Mouse (Mus musculus) G1E (cell line): ENCODE results near the gene Mtm1. TPM values are rescaled to one million over a fixed set of nuclear protein-coding genes. Genes with fewer than 3 reads are reported as not detected.
"Not testable (repeated sequence)": the region's sequence is repeated elsewhere in the genome, so short reads cannot be mapped to it uniquely, and the experiment has no call there.

ENCODE experiments used
- ATAC-seq: 2 replicates; pipeline ENCODE4 v1.8.0; 2016; ENCODE audit warnings: mild to moderate bottlenecking; ENCODE audit not compliant: insufficient number of reproducible peaks, poor library complexity, low FRiP score, severe bottlenecking; ENCODE audit errors: extremely low read depth
- DNase-seq: peaks from one replicate; pipeline ENCODE4 v3.0.0; 2012; ENCODE audit warnings: low spot score
- H3K27me3 ChIP-seq: 2 replicates; pipeline ENCODE4 v1.6.1; 2012; ENCODE audit warnings: mild to moderate bottlenecking, low read length, inconsistent platforms; ENCODE audit not compliant: insufficient read depth
- H3K36me3 ChIP-seq: replicated peaks from 2 replicates; pipeline ENCODE3; 2012; ENCODE audit warnings: mild to moderate bottlenecking, inconsistent platforms
- H3K4me1 ChIP-seq: 2 replicates; pipeline ENCODE4 v1.6.1; 2012; ENCODE audit warnings: low read depth, low read length, inconsistent platforms, mixed read lengths; ENCODE audit not compliant: insufficient read depth
- H3K4me3 ChIP-seq: 2 replicates; pipeline ENCODE4 v1.5.1; 2012; ENCODE audit warnings: low read depth, mild to moderate bottlenecking, inconsistent platforms, low read length, moderate library complexity, mixed read lengths
- H3K9me3 ChIP-seq: replicated peaks from 2 replicates; pipeline ENCODE4 v1.6.1; 2012; ENCODE audit warnings: inconsistent platforms
- CTCF ChIP-seq: IDR thresholded peaks from 2 replicates; pipeline ENCODE4 v1.5.1; 2012; ENCODE audit warnings: low read depth, low read length, inconsistent platforms, mixed read lengths
- GATA1 ChIP-seq: IDR thresholded peaks from 2 replicates; pipeline ENCODE4 v1.6.1; 2012; ENCODE audit warnings: borderline replicate concordance, low read length, inconsistent platforms, mixed read lengths
- GATA2 ChIP-seq: IDR thresholded peaks from 2 replicates; pipeline ENCODE4 v1.6.1; 2012; ENCODE audit warnings: low read depth, low read length, inconsistent platforms, borderline replicate concordance
- POLR2AphosphoS5 ChIP-seq: IDR thresholded peaks from 2 replicates; pipeline ENCODE4 v1.6.1; 2012; ENCODE audit warnings: low read depth, low read length, inconsistent platforms; ENCODE audit not compliant: insufficient replicate concordance
- TAL1 ChIP-seq: conservative IDR thresholded peaks from 2 replicates; pipeline ENCODE4 v1.6.1; 2012; ENCODE audit warnings: low read depth, low read length, inconsistent platforms, mixed read lengths
- polyA plus RNA-seq: library from polyadenylated mRNA; stranded (reverse); fragments of >175 nt; gene quantifications from 2 replicates; pipeline ENCODE4 v1.2.3, GENCODE M21; 2012
- total RNA-seq, 2 experiments: library from RNA; stranded (forward) in 1 of 2; stranded (reverse) in 1 of 2; fragments of 200-1000 nt in 1 of 2; fragments of >200 nt in 1 of 2; fragmentation: Nextera tagmentation in 1 of 2; gene quantifications; 2 replicates each; pipeline ENCODE4 v1.2.3; 2014 to 2017

Gene Mtm1
- total and polyA plus RNA-seq, 3 experiments, result 0.64 to 37.9 (median 18.5) TPM

DNA sequence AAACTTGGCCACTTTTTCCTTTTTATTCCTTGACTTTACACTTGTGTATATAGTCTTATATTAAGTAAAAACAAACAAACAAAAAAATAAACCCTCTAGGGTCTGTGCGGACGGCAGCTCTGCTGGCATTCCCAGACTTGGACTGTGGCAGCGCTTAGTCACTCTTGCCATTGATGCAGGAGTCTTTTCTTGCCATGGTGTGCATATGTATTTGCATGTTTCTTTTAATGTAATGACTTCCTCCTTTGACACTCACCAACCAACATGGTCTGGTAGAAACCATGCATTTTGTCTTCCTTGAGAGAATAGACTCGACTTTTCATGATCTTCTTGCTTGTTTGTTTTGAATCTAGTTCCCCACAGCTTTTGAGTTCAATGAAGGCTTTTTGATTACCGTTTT, 91.6 kb downstream of the Mtm1 start:
- DNase-seq (no peak), ATAC-seq (no peak)
- TF ChIP-seq TAL1 (no peak), CTCF (no peak), GATA2 (no peak), POLR2AphosphoS5 (no peak), GATA1 (no peak)
- Histone ChIP-seq H3K4me3 (no peak overlapping the region), H3K4me1 (no peaks in the 10 kb centered on the region), H3K9me3 (no peaks in the 10 kb centered on the region), H3K36me3 (peaks cover 6% of the 10 kb centered on the region), H3K27me3 (no peaks in the 10 kb centered on the region)

DNA sequence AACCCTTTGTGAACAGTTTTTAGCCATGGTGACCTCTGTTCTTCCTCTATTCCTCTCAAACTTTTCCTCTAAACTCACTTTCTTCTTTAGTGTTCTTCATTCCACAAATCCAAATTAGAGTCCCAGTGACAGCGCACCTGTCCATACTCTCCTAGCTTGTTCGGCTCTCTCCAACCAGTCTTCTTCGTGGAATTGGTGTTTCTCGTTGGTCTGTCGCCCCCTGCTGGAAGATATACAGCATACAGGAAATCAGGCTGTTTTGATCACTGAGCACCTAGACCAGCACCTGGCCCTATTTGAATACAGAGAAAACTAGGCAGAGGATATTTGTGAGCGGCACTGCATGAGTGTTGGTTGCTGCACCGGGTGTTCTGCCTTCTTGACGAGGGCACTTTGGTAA, 100.7 kb downstream of the Mtm1 start:
- no peaks in the 10 kb centered on the region for H3K27me3 ChIP-seq
- no peak overlapping the region for H3K4me3 ChIP-seq
- DNase-seq, result no peak
- peak; percentile 23; the same call in 1 of the 2 replicates for TF ChIP-seq CTCF
- no peak for TF ChIP-seq TAL1
- H3K9me3 ChIP-seq, result no peaks in the 10 kb centered on the region
- no peak for ATAC-seq
- H3K36me3 ChIP-seq, result peaks cover 5% of the 10 kb centered on the region
- no peaks in the 10 kb centered on the region for H3K4me1 ChIP-seq

DNA sequence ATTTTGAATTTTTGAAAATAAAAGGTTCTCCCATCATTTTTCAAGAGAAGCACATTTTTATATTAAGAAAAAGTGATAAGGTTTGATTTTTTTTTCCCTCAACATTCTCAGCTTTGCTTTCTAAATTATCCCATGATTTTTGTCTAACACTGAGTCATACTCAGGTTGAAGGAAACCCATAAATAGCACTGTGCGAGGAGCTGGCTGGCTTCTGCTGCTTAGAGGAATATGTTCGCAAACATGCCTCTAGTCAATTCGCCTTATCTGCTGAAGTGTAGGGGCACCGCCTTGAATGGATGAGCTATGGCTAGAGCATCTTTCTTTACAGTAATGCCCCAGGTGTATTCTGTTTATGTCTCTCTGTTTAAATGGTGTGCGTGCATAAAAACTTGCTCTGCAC, 103.8 kb downstream of the Mtm1 start:
- H3K4me3 ChIP-seq, result no peak overlapping the region
- no peaks in the 10 kb centered on the region for H3K27me3 ChIP-seq
- TF ChIP-seq GATA2 (no peak), POLR2AphosphoS5 (no peak), CTCF (no peak), GATA1 (no peak), TAL1 (no peak)
- peaks cover 5% of the 10 kb centered on the region for H3K36me3 ChIP-seq
- no peaks in the 10 kb centered on the region for H3K9me3 ChIP-seq
- H3K4me1 ChIP-seq, result no peaks in the 10 kb centered on the region
- DNase-seq (no peak), ATAC-seq (no peak)

DNA sequence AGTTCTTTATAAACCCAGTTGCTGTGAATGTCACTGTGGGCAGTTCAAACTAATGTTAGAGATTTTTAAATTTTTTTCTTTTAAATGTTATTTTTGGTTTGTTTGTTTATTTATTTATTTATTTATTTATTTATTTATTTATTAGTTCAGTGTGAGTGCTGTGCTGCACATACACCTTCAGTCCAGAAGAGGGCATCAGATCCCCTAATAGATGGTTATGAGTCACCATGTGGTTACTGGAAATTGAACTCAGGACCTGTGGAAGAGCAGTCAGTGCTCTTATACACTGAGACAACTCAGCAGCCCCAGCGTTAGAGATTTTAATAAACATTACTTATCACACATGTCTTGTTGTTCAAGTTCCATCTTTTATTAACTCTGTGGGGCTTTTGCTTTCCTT, 141.5 kb downstream of the Mtm1 start:
- DNase-seq (no peak), ATAC-seq (no peak)
- Histone ChIP-seq H3K9me3 (no peaks in the 10 kb centered on the region), H3K27me3 (no peaks in the 10 kb centered on the region), H3K4me3 (no peak overlapping the region), H3K36me3 (no peaks in the 10 kb centered on the region), H3K4me1 (no peaks in the 10 kb centered on the region)
- TF ChIP-seq GATA2, result no peak
- no peak for TF ChIP-seq GATA1
- no peak for TF ChIP-seq CTCF
- TF ChIP-seq POLR2AphosphoS5, result no peak
- no peak for TF ChIP-seq TAL1

DNA sequence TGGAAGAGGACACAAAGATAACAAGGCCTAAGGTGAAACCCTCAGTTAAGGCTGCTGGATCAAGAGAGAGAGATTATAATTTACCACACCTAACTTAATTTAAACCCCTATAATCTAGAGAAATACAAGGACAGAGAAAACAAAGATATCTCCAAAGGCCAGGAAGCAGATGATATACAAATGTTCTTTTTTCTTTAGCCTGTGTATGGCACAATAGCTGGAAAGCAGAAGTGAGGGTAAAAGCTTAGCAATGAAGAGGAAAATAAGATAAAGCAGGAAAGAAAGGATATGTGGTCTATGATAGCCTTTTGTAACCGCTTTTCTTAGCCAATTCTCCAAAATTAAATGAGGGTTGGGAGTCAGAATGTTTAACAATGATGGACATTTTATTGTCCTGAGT, 144.8 kb downstream of the Mtm1 start:
- H3K27me3 ChIP-seq, result no peaks in the 10 kb centered on the region
- H3K4me3 ChIP-seq, result no peak overlapping the region
- DNase-seq (no peak), ATAC-seq (no peak)
- no peaks in the 10 kb centered on the region for H3K9me3 ChIP-seq
- H3K36me3 ChIP-seq, result no peaks in the 10 kb centered on the region
- TF ChIP-seq GATA1 (no peak), CTCF (no peak), POLR2AphosphoS5 (no peak), GATA2 (no peak), TAL1 (no peak)
- no peaks in the 10 kb centered on the region for H3K4me1 ChIP-seq

DNA sequence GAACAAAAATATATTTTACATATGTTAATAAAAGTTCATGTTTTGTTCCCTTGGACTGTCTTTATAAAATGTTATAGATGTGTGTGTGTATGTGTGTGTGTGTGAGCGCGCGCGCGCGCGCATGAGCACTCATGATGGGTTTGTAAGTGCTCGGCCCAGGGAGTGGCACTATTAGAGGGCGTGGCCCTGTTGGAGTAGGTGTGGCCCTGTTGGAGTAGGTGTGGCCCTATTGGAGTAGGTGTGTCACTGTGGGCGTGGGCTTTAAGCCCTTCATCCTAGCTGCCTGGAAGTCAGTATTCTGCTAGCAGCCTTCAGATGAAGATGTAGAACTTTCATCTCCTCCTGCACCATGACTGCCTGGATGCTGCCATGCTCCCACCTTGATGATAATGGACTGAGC, 151.2 kb downstream of the Mtm1 start:
- not testable (repeated sequence) for H3K4me3 ChIP-seq, DNase-seq, H3K9me3 ChIP-seq, H3K36me3 ChIP-seq, ATAC-seq, H3K27me3 ChIP-seq
- H3K4me1 ChIP-seq, result peaks cover 11% of the 10 kb centered on the region

DNA sequence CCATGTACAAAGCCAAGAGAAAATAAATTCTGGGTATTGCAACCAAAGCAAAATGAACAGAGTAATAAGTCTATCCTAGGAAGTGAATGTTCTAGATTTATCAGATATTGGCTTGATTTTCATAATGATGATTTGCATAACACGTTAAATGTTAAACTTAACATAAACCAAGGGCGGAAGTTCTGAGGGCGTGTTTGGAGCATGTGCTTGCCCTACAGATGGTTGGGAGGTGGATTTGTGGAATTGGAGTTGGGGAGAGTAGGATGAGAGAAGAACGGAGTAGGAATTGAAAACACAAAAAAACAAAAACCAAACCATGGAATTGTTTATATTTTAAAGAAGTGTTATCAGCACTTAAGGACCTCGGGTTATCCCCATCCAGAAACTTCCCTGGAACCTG, 153.5 kb downstream of the Mtm1 start:
- Histone ChIP-seq H3K4me1 (peaks cover 14% of the 10 kb centered on the region), H3K4me3 (peak overlapping the region; percentile 75), H3K36me3 (peaks cover 13% of the 10 kb centered on the region), H3K27me3 (no peaks in the 10 kb centered on the region), H3K9me3 (no peaks in the 10 kb centered on the region)
- ATAC-seq, result no peak
- TF ChIP-seq CTCF, result no peak
- no peak for DNase-seq
